Mouse (Mus musculus): ENCODE data around the gene Dus1l. TPM values are rescaled to one million over a fixed set of nuclear protein-coding genes. Genes with fewer than 3 reads are reported as not detected.
A peak's percentile ranks its signal among the peaks of the same experiment; 100 is the strongest.
"Not testable (repeated sequence)": the region's sequence is repeated elsewhere in the genome, so short reads cannot be mapped to it uniquely, and the experiment has no call there.

The Dus1l gene
- total RNA-seq, 2 experiments from 2014 or later = 48.2 to 74.8 TPM

DNA sequence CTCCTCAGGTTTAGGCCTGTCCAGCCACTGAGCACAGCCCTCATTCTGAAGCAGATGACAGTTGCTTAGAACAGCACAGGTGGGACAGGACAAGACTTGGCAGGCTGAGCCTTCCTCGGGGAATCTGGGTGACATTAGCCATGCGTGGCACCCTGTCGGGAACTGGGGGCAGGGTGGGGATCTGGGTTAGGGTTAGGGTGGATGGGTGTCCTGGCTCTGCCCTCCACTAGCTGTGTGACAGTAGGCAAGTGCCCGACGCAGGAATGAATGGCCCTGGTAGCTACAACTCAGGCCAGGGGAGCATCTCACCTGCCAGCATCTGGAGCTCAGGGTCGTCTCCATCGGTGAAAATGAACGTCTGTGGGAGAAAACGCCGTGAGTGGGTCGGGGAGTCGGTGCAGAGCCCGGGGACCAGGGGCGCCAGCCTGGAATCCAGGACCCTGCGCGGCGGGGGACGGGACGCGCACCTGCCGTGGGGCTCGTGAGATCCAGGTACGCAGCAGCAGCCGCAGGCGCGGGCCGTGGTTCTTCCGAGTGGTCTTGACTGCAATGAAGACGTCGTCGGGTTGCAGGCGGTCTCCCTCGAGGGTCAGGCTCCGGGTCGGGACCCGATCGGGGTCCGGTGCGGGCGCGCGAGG is 12.7 kb downstream of the Dus1l start:
- ATAC-seq (replicated peaks; ENCODE audit: poor library complexity, severe bottlenecking) = no peak

DNA sequence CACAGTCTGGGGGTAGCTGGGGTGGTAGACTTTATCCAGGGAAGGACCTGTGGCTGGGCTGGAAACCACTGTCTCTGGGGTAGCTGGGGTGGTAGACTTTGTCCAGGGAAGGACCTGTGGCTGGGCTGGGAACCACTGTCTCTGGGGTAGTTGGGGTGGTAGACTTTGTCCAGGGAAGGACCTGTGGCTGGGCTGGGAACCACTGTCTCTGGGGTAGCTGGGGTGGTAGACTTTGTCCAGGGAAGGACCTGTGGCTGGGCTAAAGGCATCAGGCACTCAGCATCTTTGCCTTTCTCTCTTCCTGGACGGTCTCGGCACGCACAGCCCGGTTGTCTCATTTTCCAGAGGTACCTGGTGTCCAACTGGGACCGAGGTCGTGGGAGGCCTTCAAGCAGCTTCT is 14.8 kb downstream of the Dus1l start:
- not testable (repeated sequence) for ATAC-seq (replicated peaks; ENCODE audit: poor library complexity, severe bottlenecking)

DNA sequence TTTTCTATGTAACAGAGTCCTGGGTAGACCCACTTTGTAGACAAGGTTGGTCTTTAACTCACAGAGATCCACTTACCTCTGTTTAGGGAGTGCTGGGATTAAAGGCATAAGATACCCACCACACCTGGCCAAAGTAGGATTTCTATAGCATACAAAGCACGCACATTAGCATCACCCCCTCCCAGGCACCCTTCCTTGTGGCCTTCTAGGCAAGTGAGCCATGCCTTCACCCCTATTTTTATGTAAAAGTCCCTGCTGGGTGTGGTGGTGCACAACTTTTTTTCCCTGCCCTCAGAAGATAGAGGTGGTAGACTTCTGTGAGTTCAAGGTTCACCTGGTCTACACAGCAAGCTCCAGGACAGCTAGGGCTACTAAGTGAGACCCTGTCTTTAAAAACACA is 16.3 kb downstream of the Dus1l start:
- no peak for ATAC-seq (replicated peaks; ENCODE audit: poor library complexity, severe bottlenecking)

GRCm38 (mm10) chr11:120777123-120777522 is 19.1 kb downstream of the Dus1l start:
- ATAC-seq (replicated peaks; ENCODE audit: poor library complexity, severe bottlenecking) = no peak

GRCm38 (mm10) chr11:120775774-120776469 is 20.3 kb downstream of the Dus1l start:
- peak; percentile 100 for ATAC-seq (replicated peaks; ENCODE audit: poor library complexity, severe bottlenecking)

DNA sequence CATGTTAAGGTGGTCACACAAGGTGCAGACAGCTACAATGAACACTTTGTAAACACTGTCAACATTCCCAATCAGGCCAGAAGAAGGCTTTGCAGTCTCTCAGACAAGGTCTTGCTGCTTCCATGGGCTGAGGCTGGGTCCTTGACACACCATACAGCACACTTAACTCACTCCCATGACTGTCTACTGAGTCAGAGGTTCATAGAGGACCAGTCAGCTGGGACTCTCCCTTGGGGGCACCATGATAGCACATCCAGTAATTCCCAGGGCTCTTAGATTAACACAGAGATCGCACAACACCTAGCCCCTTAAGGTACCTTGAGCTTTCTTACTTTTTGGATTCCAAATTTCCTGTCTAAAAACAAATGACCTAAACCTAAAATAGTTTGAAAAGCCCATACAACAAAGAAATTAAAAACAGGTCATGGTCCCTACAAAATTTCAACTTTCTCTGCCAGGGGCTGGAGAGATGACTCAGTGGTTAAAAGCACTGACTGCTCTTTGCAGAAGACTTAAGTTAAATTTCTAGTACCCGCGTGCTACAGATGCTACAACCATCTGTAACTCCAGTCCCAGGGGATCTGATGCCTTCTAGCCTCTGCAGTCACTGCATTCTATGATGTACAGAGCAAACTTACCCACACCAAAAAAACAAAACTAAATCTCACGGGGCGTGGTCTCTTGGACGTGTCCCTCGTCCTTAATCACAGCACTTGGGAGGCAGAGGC is 22.6 kb downstream of the Dus1l start:
- ATAC-seq (replicated peaks; ENCODE audit: poor library complexity, severe bottlenecking) = no peak

DNA sequence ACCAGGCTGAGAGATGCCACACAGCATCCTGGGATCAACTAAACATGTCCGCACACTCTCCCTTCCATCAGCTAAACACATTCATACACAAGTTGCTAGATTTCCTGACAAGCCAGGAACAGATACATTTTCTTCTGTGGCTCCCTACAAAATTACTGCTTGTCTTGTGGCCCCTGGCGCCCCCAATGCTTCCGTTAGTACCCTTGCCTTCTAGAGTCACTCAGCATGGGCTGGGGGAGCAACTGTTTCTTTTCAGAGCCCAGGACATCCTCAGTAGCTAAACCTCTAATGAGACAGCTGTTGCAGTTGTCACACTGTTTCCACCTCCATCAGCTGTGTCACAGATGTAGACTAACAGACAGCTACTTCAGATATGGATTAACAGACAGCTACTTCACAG is 23.5 kb downstream of the Dus1l start:
- ATAC-seq (replicated peaks; ENCODE audit: poor library complexity, severe bottlenecking) = no peak

- ATAC-seq (replicated peaks; ENCODE audit: poor library complexity, severe bottlenecking) = no peak
These were observed 28.0 kb downstream of the Dus1l start for GRCm38 (mm10) chr11:120768206-120768605.

GRCm38 (mm10) chr11:120767023-120767422 is 29.2 kb downstream of the Dus1l start:
- peak; percentile 88 for ATAC-seq (replicated peaks; ENCODE audit: poor library complexity, severe bottlenecking)

- ATAC-seq (replicated peaks; ENCODE audit: poor library complexity, severe bottlenecking) = not testable (repeated sequence)
These were observed 32.8 kb downstream of the Dus1l start for GRCm38 (mm10) chr11:120763121-120763999.

- ATAC-seq (replicated peaks; ENCODE audit: poor library complexity, severe bottlenecking) = not testable (repeated sequence)
These were observed 33.5 kb downstream of the Dus1l start, which contains the start of gene Hmga1b for GRCm38 (mm10) chr11:120762672-120763041. Hmga1b (plus strand) TSS chr11:120762794.

DNA sequence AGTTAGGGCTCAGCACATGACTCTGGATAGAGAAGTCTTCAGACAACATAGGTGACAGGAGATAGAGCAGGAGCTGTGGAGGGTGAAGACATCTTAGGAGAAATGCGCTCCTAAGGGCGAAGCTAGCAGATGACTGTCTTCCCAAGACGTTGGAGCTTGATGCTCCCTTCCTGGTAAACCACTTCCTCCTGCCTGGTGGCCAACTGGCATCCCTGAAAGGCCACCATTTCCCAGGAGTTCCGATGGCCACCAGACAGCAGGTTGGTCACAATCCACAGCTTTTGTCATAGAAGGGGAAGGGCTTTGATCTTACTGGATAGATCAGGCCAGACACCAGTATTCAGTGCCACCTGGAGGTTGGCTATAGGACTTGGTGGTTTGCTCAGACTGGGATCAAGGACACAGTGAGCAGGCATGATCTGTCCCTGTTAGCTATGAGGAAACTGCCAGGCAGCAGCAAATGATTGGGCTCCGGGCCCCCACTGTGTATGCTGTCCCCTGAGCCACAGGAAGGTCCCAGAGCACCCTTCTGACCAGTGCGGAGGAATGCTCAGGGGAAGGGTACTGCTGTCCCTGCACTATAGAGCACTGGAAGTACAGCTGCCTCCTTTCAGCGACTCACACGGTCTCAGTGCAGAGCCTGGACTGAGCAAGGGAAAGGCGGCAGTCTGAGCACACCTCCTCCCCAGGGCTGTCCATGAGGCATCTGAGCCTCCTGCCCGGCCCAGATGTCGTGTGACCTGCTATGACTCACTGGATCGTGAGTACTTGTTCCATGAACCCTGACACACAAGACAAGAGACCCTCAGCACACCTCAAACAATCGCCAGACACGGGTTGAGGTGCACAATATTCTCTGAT is 34.2 kb downstream of the Dus1l start:
- ATAC-seq (replicated peaks; ENCODE audit: poor library complexity, severe bottlenecking) = no peak

- ATAC-seq (replicated peaks; ENCODE audit: poor library complexity, severe bottlenecking) = no peak
These were observed 36.0 kb downstream of the Dus1l start for GRCm38 (mm10) chr11:120760236-120760635.

- ATAC-seq (replicated peaks; ENCODE audit: poor library complexity, severe bottlenecking) = no peak
These were observed 44.6 kb downstream of the Dus1l start for GRCm38 (mm10) chr11:120751606-120752005.

GRCm38 (mm10) chr11:120749430-120749829 is 46.8 kb downstream of the Dus1l start:
- peak; percentile 90 for ATAC-seq (replicated peaks; ENCODE audit: poor library complexity, severe bottlenecking)

GRCm38 (mm10) chr11:120747974-120748373 is 48.2 kb downstream of the Dus1l start:
- no peak; the same call in 1 of the 2 replicates for ATAC-seq (replicated peaks; ENCODE audit: poor library complexity, severe bottlenecking)

GRCm38 (mm10) chr11:120744121-120744701 is 52.0 kb downstream of the Dus1l start:
- no peak for ATAC-seq (replicated peaks; ENCODE audit: poor library complexity, severe bottlenecking)

DNA sequence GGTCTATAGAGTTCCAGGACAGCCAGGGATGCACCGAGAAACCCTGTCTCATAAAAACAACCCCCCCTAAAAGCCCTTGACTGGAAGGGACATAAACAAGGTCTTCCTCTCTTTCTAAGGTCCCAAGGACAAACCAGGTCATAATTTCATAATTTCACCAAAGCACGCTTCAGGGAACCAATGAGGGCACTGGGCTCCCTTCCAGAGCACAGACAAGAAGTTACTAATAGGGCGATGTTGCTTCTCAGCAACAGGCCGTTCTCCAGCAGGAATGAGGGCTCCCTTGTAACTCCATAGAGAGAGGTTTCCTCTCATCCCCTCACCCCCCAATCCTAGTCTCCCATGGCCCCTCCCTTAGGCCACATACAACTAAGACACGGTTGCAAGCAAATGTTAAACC is 55.2 kb downstream of the Dus1l start:
- no peak for ATAC-seq (replicated peaks; ENCODE audit: poor library complexity, severe bottlenecking)
